Mouse (Mus musculus): ENCODE measurements at regions not wholly inside any gene's neighbourhood (a gene's known extent, or its start where the extent isn't known, plus 50 kb on each side); places are given as distances from the start of the nearest gene placed in this dataset.
"Not testable (repeated sequence)": the region's sequence is repeated elsewhere in the genome, so short reads cannot be mapped to it uniquely, and the experiment has no call there.

- no peak for DNase-seq (ENCODE audit: extremely low spot score in 1 of 2, low spot score in 1 of 2)
Observed at GRCm38 (mm10) chr9:82484341-82484740, 345.0 kb upstream of the Irak1bp1 start.

- DNase-seq (ENCODE audit: extremely low spot score in 1 of 2, low spot score in 1 of 2), result no peak
Observed at GRCm38 (mm10) chr9:82493440-82493839, 335.9 kb upstream of the Irak1bp1 start.

- no peak for DNase-seq (ENCODE audit: extremely low spot score in 1 of 2, low spot score in 1 of 2)
Observed at GRCm38 (mm10) chr9:82510014-82510413, 319.3 kb upstream of the Irak1bp1 start.

GRCm38 (mm10) chr9:82518993-82519392, 310.3 kb upstream of the Irak1bp1 start:
- DNase-seq (ENCODE audit: extremely low spot score in 1 of 2, low spot score in 1 of 2), result no peak

- no peak for DNase-seq (ENCODE audit: extremely low spot score in 1 of 2, low spot score in 1 of 2)
Observed at GRCm38 (mm10) chr9:82527867-82528385, 301.4 kb upstream of the Irak1bp1 start.

- no peak for DNase-seq (ENCODE audit: extremely low spot score in 1 of 2, low spot score in 1 of 2)
Observed at GRCm38 (mm10) chr9:82552726-82553125, 276.6 kb upstream of the Irak1bp1 start.

GRCm38 (mm10) chr9:82553213-82553612, 276.1 kb upstream of the Irak1bp1 start:
- no peak for DNase-seq (ENCODE audit: extremely low spot score in 1 of 2, low spot score in 1 of 2)

- DNase-seq (ENCODE audit: extremely low spot score in 1 of 2, low spot score in 1 of 2), result peak in 1 of 2 experiments; percentile 13
Observed at GRCm38 (mm10) chr9:82562551-82563465, 266.5 kb upstream of the Irak1bp1 start.

GRCm38 (mm10) chr9:82581373-82582018, 247.8 kb upstream of the Irak1bp1 start:
- DNase-seq (ENCODE audit: extremely low spot score in 1 of 2, low spot score in 1 of 2), result no peak

- DNase-seq (ENCODE audit: extremely low spot score in 1 of 2, low spot score in 1 of 2), result no peak
Observed at GRCm38 (mm10) chr9:82609111-82609510, 220.2 kb upstream of the Irak1bp1 start.

- DNase-seq (ENCODE audit: extremely low spot score in 1 of 2, low spot score in 1 of 2), result no peak
Observed at GRCm38 (mm10) chr9:82609946-82610345, 219.4 kb upstream of the Irak1bp1 start.

- no peak for DNase-seq (ENCODE audit: extremely low spot score in 1 of 2, low spot score in 1 of 2)
Observed at GRCm38 (mm10) chr9:82612526-82612925, 216.8 kb upstream of the Irak1bp1 start.

- no peak for DNase-seq (ENCODE audit: extremely low spot score in 1 of 2, low spot score in 1 of 2)
Observed at GRCm38 (mm10) chr9:82632411-82632810, 196.9 kb upstream of the Irak1bp1 start.

GRCm38 (mm10) chr9:82640277-82640676, 189.1 kb upstream of the Irak1bp1 start:
- DNase-seq (ENCODE audit: extremely low spot score in 1 of 2, low spot score in 1 of 2), result no peak

- peak in 1 of 2 experiments; percentile 66 for DNase-seq (ENCODE audit: extremely low spot score in 1 of 2, low spot score in 1 of 2)
Observed at GRCm38 (mm10) chr9:82643900-82644299, 185.4 kb upstream of the Irak1bp1 start.

- not testable (repeated sequence) for DNase-seq (ENCODE audit: extremely low spot score in 1 of 2, low spot score in 1 of 2)
Observed at GRCm38 (mm10) chr9:82655511-82655910, 173.8 kb upstream of the Irak1bp1 start.

- DNase-seq (ENCODE audit: extremely low spot score in 1 of 2, low spot score in 1 of 2), result no peak
Observed at GRCm38 (mm10) chr9:82682196-82682595, 147.1 kb upstream of the Irak1bp1 start.

GRCm38 (mm10) chr9:82709411-82709983, 119.8 kb upstream of the Irak1bp1 start:
- no peak for DNase-seq (ENCODE audit: extremely low spot score in 1 of 2, low spot score in 1 of 2)

- DNase-seq (ENCODE audit: extremely low spot score in 1 of 2, low spot score in 1 of 2), result no peak
Observed at GRCm38 (mm10) chr9:82709991-82710593, 119.2 kb upstream of the Irak1bp1 start.

- DNase-seq (ENCODE audit: extremely low spot score in 1 of 2, low spot score in 1 of 2), result no peak
Observed at GRCm38 (mm10) chr9:82710945-82711516, 118.3 kb upstream of the Irak1bp1 start.
